Mouse (Mus musculus) urinary bladder, postnatal 25 days (tissue): Measurements from ENCODE around the gene Tbc1d2b.
A peak's percentile ranks its signal among the peaks of the same experiment; 100 is the strongest.

Experiments used
- DNase-seq: peaks from one replicate; pipeline ENCODE4 v3.0.0; 2022; ENCODE audit warnings: low spot score

Tbc1d2b gene

GRCm38 (mm10) chr9:90265322-90266039, 5.1 kb downstream of the Tbc1d2b start:
- peak; percentile 0 for DNase-seq

GRCm38 (mm10) chr9:90263340-90263679, 7.3 kb downstream of the Tbc1d2b start:
- DNase-seq, result no peak

GRCm38 (mm10) chr9:90262591-90263339, 7.8 kb downstream of the Tbc1d2b start:
- no peak for DNase-seq

- no peak for DNase-seq
These were observed 8.5 kb downstream of the Tbc1d2b start for GRCm38 (mm10) chr9:90262063-90262462.

DNA sequence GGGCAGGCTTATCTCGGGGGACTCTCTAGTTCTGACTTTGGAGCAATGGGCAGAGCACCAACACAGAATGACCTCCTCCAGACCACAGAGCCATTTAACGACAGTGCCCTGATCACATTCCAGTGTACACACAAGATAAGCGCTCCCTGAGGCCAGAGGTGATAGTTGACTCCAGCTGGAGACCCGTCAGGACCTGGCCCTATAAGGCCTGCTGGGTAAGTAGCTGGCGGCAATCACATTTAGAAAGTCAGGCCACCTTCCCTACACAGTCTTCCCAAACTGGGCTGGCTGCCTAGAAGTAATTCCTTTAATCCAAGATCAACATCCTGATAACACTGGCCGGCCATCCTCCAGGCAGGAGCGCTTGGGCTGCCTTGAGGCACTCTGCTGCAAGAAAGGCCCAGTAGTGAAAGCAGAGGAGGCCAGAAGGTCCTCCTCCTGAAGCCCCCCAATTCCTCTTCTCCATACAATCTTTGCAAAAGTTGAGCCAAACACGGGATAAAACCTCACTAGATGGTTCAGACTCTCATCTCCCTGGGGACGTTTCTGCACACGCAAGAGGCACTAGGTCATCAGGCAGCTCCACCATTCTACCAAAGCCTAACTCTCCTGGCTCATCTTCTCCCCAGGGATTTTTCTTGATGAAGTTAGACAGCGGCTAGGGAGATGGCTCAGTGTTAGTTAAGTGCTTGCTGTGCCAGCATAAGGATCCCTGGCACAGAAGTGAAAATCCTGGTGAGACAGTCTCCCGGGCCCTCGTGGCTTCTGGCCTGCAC, 9.8 kb downstream of the Tbc1d2b start:
- no peak for DNase-seq

DNA sequence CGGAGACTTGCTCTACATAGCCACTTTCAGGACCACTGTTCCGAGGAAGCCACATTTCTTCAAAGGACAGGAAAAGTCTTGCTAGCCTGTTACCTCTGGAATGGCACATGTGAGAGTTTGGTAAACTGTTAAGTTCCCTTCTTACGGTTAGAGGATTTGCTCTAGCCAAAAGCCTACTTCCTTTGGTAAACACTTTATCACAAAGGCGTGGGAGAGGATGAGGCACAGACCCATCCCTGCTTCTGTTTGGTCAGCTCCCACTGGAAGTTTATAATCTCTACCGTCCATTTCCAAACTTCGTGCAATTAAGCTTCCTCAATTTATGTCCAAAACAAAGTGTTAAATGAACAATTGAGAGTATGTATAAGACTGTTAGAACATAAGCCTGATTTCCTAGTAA, 10.5 kb downstream of the Tbc1d2b start:
- no peak for DNase-seq

DNA sequence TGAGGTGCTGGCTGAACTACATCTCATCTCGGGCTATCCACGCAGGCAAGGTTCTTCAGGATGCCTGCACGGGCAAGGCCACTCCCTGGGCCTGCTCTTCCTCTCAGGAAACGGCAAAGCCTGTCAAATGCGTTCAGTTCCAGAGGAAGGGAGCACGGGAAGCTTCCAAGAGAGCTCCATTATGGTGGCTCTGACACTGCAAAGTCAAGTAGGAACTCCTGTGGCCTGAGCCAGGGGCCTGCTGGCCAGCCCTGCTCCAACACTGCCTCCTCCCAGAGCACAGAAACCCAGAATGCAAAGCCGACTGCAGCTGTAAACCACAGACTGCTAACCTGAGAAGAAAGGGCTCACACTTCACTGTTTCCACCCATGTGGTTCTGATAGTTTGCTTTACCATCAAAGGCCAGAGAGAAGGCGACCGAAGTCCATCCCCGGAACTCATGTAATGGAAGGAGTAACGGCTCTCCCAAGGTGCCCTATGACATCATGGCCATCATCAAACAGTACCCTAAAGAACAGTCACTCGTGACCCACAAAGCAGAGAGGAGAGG, 11.1 kb downstream of the Tbc1d2b start:
- DNase-seq, result no peak

- DNase-seq, result no peak
These were observed 12.7 kb downstream of the Tbc1d2b start for GRCm38 (mm10) chr9:90257754-90258531.

DNA sequence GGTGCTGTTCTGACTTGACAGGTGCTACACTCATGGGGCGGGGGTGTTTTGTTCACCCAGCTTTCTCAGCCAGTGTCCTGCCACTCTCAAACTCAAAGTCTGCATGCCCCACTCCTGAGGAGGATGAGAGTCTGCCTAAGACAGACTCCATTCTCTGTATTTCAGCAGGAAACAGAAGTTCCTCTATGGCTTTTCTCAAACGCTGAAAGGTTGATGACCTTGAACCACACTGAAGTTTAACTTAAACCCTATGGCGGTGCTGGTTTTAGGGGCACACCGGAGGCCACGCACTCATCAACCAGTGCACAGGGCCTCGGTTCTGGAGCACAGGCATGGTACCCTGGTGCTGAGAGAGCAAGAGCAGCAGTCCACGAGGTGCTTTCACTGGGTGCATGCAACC, 13.4 kb downstream of the Tbc1d2b start:
- no peak for DNase-seq

DNA sequence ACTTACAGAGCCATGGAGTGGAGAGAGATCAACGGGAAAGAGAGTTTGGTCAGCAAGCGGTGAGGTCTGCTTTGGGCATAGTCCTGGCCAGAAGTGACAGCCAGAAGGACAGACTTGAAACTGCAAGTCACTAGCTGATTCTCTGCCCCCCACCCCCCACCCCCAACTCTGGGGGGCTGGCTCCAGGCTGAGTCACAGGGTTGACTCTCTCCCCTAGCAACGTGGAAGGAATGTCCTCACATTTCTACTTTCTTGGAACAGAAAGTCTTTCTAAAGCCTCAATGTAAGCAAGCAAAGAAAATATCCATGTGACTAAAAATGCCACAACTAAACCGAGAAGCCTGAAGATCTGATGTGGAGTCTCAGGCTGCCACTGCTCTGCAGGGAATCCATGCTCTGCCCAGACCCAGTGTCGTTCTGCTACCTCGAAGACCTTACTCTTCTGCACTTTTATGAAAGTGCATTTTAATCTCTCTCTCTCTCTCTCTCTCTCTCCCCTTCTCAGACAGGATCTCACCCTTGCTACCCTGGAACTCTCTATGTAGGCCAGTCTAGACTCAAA, 14.7 kb downstream of the Tbc1d2b start:
- no peak for DNase-seq

DNA sequence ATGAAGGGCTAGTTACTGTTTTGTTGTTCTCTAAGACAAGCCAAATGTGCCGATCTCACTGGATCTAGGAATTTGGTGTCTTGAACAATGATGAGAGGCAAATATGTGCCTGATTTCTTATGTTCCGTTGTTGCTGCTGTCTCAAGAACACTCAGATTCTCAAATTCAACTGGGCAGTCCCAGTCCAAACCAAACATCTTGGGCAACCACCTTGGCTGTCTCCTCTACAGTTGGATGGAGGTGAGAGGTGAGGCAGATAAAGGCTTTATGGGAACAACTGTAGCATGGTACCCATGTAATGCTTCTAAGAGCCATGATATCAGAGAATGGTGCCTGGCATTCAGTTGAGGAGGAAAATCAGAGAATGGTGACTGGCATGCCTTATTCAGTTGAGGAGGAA, 17.4 kb downstream of the Tbc1d2b start:
- no peak for DNase-seq

GRCm38 (mm10) chr9:90250964-90251750, 19.4 kb downstream of the Tbc1d2b start:
- DNase-seq, result no peak

DNA sequence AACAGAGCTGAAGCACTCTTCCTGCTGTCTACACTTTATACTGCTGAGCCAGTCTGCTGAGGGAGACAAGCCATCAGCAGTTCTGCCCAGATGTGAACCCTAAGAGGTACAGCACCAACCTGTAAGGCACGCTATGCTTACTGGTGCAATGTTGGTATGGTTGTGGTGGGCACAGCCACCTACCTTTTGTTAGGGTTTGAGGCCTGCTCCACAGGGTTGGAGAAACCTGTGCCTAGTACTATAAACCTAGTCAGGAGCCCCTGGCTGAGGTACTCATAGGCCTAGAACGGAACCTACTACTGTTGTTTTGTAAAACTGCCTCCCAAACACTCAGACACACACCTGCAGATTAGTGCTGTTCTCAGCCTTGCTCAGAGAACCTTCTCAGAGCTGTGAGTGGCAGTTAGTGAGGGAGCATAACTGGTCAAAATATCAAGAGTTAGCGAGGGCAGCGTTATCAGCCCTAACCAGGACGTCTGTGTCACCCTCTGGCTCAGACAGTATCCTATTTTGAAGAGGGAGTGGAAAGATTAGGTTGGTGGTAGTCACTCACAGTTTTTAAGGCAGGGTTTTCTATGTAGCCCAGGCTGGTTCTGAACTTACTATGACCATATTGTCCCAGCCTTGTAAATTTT, 20.3 kb downstream of the Tbc1d2b start:
- no peak for DNase-seq

- DNase-seq, result no peak
These were observed 21.6 kb downstream of the Tbc1d2b start for GRCm38 (mm10) chr9:90249036-90249435.

DNA sequence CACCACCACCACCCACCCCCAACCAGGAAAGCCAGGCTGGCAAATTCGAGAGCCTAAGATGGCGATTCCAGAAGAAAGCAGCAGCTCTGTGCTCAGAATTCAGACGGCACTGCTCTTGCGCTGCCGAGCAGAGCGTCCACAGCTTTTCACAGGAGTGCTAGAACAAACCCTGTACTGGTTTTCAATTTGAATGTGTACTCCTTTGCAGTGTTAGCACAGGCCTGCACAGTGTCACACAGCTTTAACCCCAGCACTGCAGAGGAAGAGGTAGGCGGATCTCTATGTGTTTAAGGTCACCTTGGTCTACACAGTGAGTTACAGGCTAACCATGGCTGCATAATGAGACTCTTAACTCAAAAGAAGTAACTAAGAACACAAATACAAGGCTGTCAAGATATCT, 22.3 kb downstream of the Tbc1d2b start:
- DNase-seq, result no peak

DNA sequence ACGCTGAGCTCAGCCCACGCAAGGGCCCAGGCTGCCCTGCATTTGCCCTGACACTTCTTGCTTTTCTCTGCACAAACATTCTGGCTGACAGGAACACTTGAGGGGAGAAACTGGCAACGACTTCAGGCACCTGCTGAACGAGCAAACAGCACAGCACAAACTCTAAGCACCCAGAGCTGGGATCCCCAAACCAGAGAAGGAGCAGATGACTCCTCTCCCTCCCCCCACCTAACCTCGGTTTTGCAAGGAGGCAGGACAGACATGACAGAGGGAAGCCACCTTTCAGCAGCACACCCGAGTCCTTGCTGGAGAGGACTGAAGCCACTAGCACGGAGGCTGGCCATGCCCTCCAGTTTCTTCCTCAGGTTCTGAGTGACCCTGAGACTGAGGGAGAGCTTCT, 23.3 kb downstream of the Tbc1d2b start:
- no peak for DNase-seq

GRCm38 (mm10) chr9:90245781-90246180, 24.8 kb downstream of the Tbc1d2b start:
- no peak for DNase-seq

DNA sequence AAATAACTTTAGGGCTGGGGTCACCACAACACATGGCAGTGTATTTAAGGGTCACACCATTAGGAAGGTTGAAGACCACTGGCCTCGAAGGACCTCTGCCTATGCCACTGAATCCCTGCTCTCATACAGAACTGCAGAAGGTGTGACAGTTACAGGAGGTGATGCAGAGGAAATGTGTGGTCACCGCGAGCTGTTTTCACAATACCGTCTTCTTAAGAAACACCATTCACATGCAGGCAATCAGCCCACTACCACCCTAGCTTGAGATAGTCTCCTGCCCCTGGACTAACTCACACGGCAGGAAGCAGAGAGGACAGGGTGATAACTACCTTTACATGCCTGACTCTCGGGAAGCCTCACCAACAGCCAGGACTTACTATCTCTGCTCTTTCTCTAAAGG, 25.4 kb downstream of the Tbc1d2b start:
- DNase-seq, result no peak

DNA sequence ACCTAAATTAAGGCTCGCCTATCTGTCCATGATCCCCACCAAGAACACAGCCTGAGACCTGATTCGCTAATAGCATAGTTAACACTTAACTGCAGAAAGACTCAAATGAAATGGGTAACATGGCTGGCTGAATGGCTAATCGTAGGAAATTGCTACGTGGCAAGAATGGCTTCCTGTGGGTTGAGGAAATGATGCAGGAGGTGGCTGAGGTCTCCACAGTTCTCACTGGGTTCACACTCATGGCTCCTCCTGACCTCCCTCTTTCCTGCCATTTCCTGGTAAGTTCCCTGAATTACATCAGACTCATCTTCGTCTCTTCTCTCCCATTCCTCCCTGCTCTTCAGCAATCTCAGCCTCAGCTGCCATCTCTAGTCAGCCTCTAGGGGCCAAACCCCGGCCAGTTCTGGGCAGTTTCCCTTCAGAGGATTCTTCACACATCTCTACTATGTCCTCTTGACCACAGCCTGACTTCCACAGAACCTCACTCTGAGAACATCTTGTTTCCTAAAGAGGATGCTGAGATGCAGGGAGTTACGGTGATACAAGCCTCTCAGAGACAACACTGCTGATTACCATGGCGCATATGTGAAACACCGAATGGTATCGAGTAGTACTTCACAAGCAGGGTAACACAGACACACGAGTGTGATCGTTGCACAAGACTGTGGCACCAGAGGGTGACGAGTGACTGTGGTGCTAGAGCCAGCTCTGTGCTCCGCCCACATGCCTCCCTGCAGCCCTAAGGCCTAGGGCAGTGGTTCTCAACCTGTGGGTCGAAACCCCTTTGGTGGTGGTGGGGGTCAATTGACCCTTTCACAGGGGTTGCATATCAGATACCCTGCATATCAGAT, 26.1 kb downstream of the Tbc1d2b start:
- DNase-seq, result no peak
